Mouse (Mus musculus) midbrain, embryonic 10.5 days (tissue): ENCODE data around the gene Hist1h4h. TPM values are rescaled to one million over a fixed set of nuclear protein-coding genes. Genes with fewer than 3 reads are reported as not detected.
"Not testable (repeated sequence)": the region's sequence is repeated elsewhere in the genome, so short reads cannot be mapped to it uniquely, and the experiment has no call there.

ENCODE experiments used
- DNase-seq: peaks from one replicate; pipeline ENCODE4 v3.0.0-alpha.2; 2017; ENCODE audit warnings: low spot score
- H3K27ac ChIP-seq: fragments of 300-500 bp; sonication (generic); replicated peaks from 2 replicates; pipeline ENCODE4 v1.5.1; 2016; ENCODE audit warnings: mild to moderate bottlenecking
- H3K27me3 ChIP-seq: fragments of 300-500 bp; sonication (generic); 2 replicates; pipeline ENCODE4 v1.6.1; 2016; ENCODE audit warnings: low read depth, mild to moderate bottlenecking; ENCODE audit not compliant: poor library complexity, severe bottlenecking
- H3K36me3 ChIP-seq: fragments of 300-500 bp; sonication (generic); 2 replicates; pipeline ENCODE4 v1.6.1; 2016; ENCODE audit warnings: mild to moderate bottlenecking, moderate library complexity
- H3K4me1 ChIP-seq: fragments of 300-500 bp; sonication (generic); 2 replicates; pipeline ENCODE4 v1.6.1; 2016
- H3K4me3 ChIP-seq: fragments of 300-500 bp; sonication (generic); 2 replicates; pipeline ENCODE4 v1.5.1; 2016; ENCODE audit warnings: mild to moderate bottlenecking, moderate library complexity
- H3K9me3 ChIP-seq: fragments of 300-500 bp; sonication (generic); replicated peaks from 2 replicates; pipeline ENCODE4 v1.6.1; 2016; ENCODE audit warnings: mild to moderate bottlenecking
- WGBS: fragments of 180-500 bp; shearing (Covaris S2); methylation state at CpG from one replicate; pipeline ENCODE4 v1.1.7; 2016; 5-methylcytosine and 5-hydroxymethylcytosine counted together
- polyA plus RNA-seq: library from polyadenylated mRNA; unstranded; fragments of >200 nt; fragmentation: Nextera tagmentation; extraction: Ambion mirVana; gene quantifications from 2 replicates; pipeline ENCODE4 v1.2.1, GENCODE M21; 2016

Hist1h4h gene
- polyA plus RNA-seq, 1 experiment from 2014 or later, result 2.0 TPM

DNA sequence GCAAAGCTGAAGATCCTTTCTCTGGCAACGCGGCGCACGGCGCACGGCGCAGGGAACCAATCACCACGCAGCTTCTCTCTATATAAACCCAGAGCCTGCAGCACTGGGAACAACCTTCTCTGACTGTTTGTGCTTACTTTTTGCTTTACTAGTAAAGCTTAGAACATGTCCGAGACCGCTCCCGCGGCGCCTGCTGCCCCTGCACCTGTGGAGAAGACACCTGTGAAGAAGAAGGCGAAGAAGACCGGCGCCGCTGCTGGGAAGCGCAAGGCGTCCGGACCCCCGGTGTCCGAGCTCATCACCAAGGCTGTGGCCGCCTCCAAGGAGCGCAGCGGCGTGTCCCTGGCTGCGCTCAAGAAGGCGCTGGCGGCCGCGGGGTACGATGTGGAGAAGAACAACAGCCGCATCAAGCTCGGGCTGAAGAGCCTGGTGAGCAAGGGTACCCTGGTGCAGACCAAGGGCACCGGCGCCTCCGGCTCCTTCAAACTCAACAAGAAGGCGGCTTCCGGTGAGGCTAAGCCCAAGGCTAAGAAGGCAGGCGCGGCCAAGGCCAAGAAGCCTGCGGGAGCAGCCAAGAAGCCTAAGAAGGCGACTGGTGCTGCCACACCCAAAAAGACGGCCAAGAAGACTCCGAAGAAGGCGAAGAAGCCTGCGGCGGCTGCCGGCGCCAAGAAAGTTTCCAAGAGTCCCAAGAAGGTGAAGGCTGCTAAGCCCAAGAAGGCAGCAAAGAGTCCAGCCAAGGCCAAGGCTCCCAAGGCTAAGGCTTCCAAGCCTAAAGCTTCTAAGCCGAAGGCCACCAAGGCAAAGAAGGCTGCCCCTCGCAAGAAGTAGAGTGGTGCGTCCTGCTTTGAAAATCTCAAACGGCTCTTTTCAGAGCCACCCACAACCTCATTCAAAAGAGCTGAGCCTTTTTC lies 24.3 kb downstream of the Hist1h4h start:
- WGBS, result under 1% methylated on average over 54 of the region's 54 CpGs
- Histone ChIP-seq H3K27ac (peak overlapping the region; percentile 98), H3K9me3 (no peaks in the 10 kb centered on the region), H3K4me1 (peaks cover 41% of the 10 kb centered on the region), H3K36me3 (no peaks in the 10 kb centered on the region), H3K27me3 (no peaks in the 10 kb centered on the region), H3K4me3 (peak overlapping the region; percentile 75)
- peak; percentile 86 for DNase-seq

DNA sequence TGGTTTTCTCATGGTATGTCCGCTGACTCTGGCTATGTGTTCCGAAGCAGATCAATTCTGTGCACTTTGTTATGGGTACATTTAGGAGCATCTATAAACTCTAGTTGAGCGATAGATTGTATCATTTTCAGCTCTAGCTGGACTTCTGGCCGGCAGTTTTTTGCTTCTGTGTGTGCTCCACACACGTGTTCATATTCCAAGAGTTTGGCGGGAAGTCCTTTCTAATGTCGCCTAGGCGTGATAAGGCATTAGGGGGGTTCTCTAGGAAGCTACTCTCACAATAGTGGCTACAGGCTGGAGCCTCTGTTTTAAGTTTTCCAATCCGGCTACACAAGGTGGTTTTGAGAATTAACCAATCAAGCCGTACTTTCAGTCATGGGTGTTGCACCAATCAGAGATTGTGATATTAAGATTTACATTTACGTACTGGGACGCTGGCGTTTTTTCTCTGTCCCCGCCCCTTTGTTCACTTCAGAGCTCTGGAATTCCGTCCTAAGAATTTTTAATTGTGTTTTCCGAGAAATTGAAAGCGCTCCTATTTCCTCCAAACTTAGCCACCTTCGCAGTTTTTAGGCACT lies 25.1 kb downstream of the Hist1h4h start:
- H3K4me3 ChIP-seq, result peak overlapping the region; percentile 75
- H3K36me3 ChIP-seq, result no peaks in the 10 kb centered on the region
- no peaks in the 10 kb centered on the region for H3K27me3 ChIP-seq
- peak overlapping the region; percentile 98 for H3K27ac ChIP-seq
- under 1% methylated on average over 18 of the region's 18 CpGs for WGBS
- H3K4me1 ChIP-seq, result peaks cover 38% of the 10 kb centered on the region
- no peaks in the 10 kb centered on the region for H3K9me3 ChIP-seq
- DNase-seq, result peak; percentile 77

DNA sequence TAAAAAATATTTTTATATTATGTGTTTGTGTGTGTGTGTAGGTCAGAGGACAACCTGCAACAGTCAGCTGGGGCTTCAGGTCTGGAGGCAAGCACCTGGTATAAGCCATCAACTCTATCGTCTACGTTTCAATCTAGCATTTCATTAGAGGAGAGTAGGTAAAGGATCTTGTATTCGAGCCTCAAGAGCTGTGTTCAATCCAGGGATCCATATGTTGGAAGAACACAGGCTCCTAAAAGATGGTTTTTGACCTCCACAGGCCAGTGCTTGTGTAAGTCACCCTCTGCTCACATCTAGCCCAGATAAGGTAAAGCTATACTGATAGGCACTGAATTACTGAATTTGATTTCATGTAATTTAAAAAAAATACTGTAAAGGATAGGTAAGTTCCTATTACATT lies 26.1 kb downstream of the Hist1h4h start:
- 67% methylated on average over 3 of the region's 3 CpGs for WGBS

DNA sequence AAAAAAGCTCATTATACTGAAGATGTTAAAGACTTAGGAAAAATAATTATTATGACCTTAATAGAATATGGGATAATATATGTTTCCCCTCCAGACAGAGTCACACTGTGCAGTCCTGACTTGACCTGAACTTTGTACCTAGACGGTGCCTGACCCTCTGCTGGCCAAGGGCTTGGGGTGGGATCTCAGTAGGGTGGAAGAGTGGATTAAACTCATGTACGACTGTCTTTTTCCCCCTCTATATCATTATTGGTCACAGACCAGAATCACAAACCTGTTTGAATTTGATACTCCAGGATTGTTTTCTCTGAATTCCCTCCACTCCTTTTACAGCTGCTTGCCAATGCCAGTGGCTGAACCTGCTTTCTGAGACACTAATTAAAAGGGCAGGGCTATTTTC lies 29.8 kb downstream of the Hist1h4h start:
- peak overlapping the region; percentile 73 for H3K27ac ChIP-seq
- H3K4me1 ChIP-seq, result peaks cover 11% of the 10 kb centered on the region
- not testable (repeated sequence) for DNase-seq, H3K36me3 ChIP-seq, H3K9me3 ChIP-seq, H3K27me3 ChIP-seq
- peak overlapping the region; percentile 30; the same call in 1 of the 2 replicates for H3K4me3 ChIP-seq
- WGBS, result 22% methylated on average over 2 of the region's 2 CpGs

More for the DNA sequence above, 26.1 kb downstream of the Hist1h4h start:
- DNase-seq, result no peak
- peaks cover 33% of the 10 kb centered on the region for H3K4me1 ChIP-seq
- no peaks in the 10 kb centered on the region for H3K36me3 ChIP-seq
- H3K27ac ChIP-seq, result peak overlapping the region; percentile 98
- H3K27me3 ChIP-seq, result no peaks in the 10 kb centered on the region
- no peaks in the 10 kb centered on the region for H3K9me3 ChIP-seq
- H3K4me3 ChIP-seq, result peak overlapping the region; percentile 75; the same call in 1 of the 2 replicates

DNA sequence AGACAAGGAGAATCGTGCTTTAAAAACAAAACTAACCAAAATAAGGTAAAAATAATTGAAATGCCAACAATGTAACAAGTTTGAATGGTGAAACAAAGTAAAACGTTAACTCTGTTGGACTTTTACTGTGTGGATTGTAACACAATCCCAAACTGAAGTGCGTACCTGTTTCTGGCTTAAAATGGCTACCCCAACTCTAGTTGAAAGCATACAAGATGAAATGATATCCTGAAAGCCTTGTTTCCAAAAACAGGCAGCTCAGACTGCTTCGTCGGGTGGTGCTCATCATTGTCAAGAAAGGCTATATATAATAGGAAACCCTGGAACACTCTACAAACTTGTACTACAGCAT lies 30.7 kb downstream of the Hist1h4h start:
- 0% methylated on average over 2 of the region's 5 CpGs for WGBS
- H3K4me1 ChIP-seq, H3K36me3 ChIP-seq, H3K9me3 ChIP-seq, DNase-seq, H3K27me3 ChIP-seq: not testable (repeated sequence)
- Histone ChIP-seq H3K27ac (peak overlapping the region; percentile 97), H3K4me3 (peak overlapping the region; percentile 52)

DNA sequence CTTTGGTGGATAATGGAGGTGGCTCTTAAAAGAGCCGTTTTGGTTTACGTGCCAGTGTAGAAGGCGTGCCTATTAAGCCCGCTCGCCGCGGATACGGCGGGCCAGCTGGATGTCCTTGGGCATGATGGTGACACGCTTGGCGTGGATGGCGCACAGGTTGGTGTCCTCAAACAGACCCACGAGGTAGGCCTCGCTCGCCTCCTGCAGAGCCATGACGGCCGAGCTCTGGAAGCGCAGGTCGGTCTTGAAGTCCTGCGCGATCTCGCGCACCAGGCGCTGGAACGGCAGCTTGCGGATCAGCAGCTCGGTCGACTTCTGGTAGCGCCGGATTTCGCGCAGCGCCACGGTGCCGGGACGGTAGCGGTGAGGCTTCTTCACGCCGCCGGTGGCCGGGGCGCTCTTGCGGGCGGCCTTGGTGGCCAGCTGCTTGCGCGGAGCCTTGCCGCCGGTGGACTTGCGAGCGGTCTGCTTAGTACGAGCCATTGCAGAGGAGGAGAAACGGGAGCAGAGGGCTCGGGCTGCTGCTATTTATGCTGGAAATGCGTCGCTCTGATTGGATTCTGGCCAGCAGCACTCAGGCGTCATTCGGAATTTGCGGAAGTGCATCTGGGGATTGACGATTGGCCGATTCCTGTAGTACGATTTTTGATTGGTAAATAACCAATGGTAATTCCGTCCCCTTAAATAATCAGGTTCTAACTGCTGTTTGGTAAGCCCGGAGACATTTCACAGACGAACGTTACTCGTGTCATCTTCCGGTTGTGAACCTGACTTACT lies 31.2 kb downstream of the Hist1h4h start, which contains the start of gene Hist1h3e:
TSS of gene Hist1h3e (minus strand) at position 487 of the 777 bp plus-strand sequence.
- H3K27ac ChIP-seq, result peak within 1 kb of the TSS; percentile 97
- H3K4me1 ChIP-seq, H3K9me3 ChIP-seq, H3K36me3 ChIP-seq, H3K27me3 ChIP-seq: not testable (repeated sequence)
- DNase-seq, result peak; percentile 94
- under 1% methylated on average over 62 of the region's 67 CpGs for WGBS
- peak within 1 kb of the TSS; percentile 52 for H3K4me3 ChIP-seq

DNA sequence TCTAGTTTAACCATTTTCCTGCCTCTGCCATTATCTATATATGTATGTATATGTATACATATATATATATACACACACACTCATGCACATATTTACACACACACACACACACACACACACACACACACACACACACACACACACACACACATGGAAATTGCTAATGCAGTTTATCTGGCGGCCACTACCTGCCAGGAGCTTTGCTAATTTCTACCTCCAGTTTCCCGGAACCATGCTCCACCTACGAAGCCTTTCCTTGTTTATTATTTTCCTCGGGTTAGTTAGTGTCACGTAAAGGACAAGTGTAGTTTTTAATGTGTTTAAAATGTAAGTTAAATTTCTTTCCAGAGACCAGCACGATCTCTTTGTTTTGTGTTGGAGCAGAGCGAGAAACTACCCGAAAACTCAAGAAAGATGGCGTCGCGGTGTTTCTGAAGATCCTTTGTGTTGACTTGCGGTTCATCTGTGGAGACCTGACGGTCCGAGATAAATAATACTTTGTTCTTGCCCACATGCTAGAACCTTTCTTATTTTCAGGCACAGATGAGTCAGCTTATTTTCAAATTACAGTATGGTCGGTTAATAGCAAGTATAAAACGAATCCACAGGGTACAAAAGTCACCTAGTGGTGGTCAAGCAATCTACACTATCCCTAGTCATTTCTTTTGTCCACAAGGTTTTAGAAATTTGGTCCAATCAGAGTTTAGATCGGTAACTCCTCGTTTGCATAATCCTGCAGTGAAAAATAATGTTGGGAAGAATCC lies 32.0 kb downstream of the Hist1h4h start:
- peak; percentile 49 for DNase-seq
- 4% methylated on average over 18 of the region's 18 CpGs for WGBS

DNA sequence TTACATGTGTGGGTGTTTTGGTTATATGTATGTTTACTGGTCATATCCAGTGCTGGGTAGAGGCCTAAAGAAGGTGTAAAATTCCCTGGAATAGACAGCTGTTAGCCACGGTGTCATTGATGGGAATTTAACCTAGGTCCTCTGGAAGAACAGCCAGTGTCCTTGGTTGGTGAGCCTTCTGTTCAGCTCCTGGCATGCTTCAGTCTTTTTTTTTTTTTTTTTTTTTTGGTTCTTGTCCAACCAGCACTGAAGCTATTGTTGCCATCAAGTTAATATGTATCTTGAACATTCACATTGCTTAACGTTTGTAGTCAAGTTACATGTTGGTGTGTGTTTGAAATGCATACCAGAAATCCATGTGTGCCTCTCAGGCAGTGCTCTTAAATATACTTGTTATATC lies 33.6 kb downstream of the Hist1h4h start:
- Histone ChIP-seq H3K36me3 (no peaks in the 10 kb centered on the region), H3K9me3 (no peaks in the 10 kb centered on the region), H3K4me3 (no peak overlapping the region), H3K27me3 (no peaks in the 10 kb centered on the region), H3K27ac (peak overlapping the region; percentile 97), H3K4me1 (peaks cover 4% of the 10 kb centered on the region)
- DNase-seq, result no peak
- 92% methylated on average over 2 of the region's 2 CpGs for WGBS

More for the DNA sequence above, 32.0 kb downstream of the Hist1h4h start:
- Histone ChIP-seq H3K4me1 (peaks cover 3% of the 10 kb centered on the region), H3K27ac (peak overlapping the region; percentile 97), H3K4me3 (peak overlapping the region; percentile 52), H3K9me3 (no peaks in the 10 kb centered on the region), H3K36me3 (no peaks in the 10 kb centered on the region), H3K27me3 (no peaks in the 10 kb centered on the region)

DNA sequence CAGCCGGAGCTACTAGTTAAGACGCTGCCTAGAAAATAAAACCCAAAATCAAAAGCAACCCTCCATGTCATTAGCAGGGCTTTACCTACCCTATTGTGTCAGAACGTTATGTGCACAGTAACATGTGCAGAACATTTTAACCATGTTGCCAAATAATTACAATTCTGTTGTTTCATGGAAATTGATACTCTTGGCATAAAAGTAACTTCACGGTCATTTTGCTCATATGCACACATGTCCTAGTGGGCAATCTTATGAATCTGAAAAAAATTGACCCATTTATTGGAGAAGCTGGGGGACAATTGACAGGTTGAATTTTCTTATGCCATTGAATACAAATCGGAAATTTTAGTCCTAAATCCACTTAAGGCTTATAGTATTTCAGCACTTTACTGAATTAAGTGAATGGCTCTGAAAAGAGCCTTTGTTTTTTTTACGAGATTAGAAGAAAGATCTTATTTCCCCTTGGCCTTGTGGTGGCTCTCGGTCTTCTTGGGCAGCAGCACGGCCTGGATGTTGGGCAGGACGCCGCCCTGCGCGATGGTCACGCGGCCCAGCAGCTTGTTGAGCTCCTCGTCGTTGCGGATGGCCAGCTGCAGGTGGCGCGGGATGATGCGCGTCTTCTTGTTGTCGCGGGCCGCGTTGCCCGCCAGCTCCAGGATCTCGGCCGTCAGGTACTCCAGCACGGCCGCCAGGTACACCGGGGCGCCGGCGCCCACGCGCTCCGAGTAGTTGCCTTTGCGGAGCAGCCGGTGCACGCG lies 39.6 kb downstream of the Hist1h4h start:
- H3K4me3 ChIP-seq, result peak overlapping the region; percentile 57
- H3K27me3 ChIP-seq, DNase-seq, H3K36me3 ChIP-seq, H3K9me3 ChIP-seq: not testable (repeated sequence)
- WGBS, result 2% methylated on average over 28 of the region's 41 CpGs
- H3K4me1 ChIP-seq, result peaks cover 29% of the 10 kb centered on the region
- H3K27ac ChIP-seq, result peak overlapping the region; percentile 97

DNA sequence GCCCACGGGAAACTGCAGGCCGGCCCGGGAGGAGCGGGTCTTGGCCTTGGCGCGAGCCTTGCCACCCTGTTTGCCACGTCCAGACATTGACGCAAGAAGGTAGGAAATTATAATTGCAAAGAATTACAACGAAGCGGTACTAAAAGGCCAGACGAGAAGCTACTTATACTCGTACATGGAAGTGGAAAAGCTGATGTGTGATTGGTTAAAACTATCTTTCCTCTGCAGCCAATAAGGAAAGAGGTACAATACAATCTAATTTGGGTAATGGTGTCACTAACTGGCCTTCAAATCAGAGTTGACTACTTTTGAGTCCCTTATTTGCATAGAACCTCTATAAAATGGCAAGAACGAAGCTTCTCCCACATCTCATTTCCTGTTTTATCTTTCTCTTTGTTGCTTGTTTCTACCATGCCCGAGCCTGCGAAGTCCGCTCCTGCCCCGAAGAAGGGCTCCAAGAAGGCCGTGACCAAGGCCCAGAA lies 40.2 kb downstream of the Hist1h4h start, which contains the start of the genes Hist1h2ae and Hist1h2bg:
TSS of gene Hist1h2ae (minus strand) at position 199 of the 482 bp plus-strand sequence.
TSS of gene Hist1h2bg (plus strand) at position 375 of the 482 bp plus-strand sequence.
- Histone ChIP-seq H3K4me1 (peaks cover 31% of the 10 kb centered on the region), H3K4me3 (peak within 1 kb of the TSS; percentile 57), H3K36me3 (no peaks in the 10 kb centered on the region), H3K9me3 (no peaks in the 10 kb centered on the region), H3K27ac (peak within 1 kb of the TSS; percentile 97), H3K27me3 (no peaks in the 10 kb centered on the region)
- under 1% methylated on average over 18 of the region's 18 CpGs for WGBS
- peak; percentile 75 for DNase-seq

DNA sequence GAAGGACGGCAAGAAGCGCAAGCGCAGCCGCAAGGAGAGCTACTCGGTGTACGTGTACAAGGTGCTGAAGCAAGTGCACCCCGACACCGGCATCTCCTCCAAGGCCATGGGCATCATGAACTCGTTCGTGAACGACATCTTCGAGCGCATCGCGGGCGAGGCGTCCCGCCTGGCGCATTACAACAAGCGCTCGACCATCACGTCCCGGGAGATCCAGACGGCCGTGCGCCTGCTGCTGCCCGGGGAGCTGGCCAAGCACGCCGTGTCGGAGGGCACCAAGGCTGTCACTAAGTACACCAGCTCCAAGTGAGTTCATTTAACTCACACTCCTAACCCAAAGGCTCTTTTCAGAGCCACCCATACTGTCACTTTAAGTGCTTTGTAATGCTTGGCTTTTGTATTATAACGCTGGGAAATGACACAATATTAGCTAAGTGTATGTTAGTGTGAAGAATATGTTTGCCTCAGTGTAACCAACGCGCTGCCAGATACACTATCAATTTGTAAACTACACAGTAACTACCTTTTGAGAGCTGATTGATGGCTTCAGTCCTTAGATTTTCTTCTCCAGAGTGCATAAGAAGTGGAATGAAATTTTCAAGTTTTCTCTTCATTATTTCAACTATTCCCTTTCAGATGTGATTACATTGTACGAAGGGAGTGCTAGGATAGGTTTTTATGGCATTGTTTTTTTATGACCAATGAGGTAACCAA lies 40.8 kb downstream of the Hist1h4h start:
- Histone ChIP-seq H3K4me3 (peak overlapping the region; percentile 57), H3K27ac (peak overlapping the region; percentile 97), H3K4me1 (peaks cover 37% of the 10 kb centered on the region)
- not testable (repeated sequence) for DNase-seq, H3K9me3 ChIP-seq, H3K36me3 ChIP-seq, H3K27me3 ChIP-seq
- WGBS, result under 1% methylated on average over 14 of the region's 34 CpGs
